Mouse (Mus musculus): ENCODE measurements at regions not wholly inside any gene's neighbourhood (a gene's known extent, or its start where the extent isn't known, plus 50 kb on each side); places are given as distances from the start of the nearest gene placed in this dataset.

- no peak for ATAC-seq (ENCODE audit: low TSS enrichment)
Observed at GRCm38 (mm10) chr15:86721131-86721530, 506.9 kb downstream of the Tbc1d22a start.

GRCm38 (mm10) chr15:86737945-86738344 lies 523.7 kb downstream of the Tbc1d22a start:
- ATAC-seq (ENCODE audit: low TSS enrichment), result no peak

DNA sequence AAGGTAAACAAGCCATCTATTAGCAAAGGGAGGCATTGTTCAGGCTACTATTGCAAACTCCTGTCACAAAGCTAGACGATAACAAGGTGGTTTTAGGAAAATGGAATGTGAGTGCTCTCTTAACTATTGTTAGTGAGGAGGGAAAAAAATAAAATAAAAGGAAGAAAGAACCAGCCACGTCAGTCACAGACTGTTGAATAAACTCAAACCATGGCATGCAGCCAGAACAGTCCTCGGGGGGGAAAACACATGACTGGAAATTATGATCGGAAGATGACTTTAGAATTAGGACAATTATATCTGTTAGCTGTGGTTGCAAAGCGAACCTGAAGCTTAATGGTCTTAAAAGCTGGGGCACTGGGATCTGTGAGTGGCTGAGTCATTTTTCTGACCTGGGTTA lies 524.1 kb downstream of the Tbc1d22a start:
- ATAC-seq (ENCODE audit: low TSS enrichment), result no peak

DNA sequence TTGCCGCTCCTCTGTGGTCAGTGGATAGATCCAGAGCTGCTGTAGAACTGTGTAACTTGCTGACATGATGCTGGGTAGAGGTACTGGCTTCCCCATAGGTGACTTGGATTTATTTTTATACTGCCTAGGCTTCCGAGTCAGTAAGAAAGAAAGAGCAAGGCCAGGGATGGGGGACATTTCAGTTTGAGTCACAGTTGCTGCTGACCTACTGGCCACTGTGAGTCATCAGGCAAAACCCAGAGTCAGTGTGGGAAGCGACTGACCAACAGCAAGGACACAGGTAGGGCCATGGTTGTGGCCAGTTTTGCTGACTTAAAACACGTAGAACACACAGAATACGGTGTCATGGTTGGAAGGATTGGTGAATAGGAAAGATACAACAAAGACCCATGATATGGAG lies 524.5 kb downstream of the Tbc1d22a start:
- no peak for ATAC-seq (ENCODE audit: low TSS enrichment)

DNA sequence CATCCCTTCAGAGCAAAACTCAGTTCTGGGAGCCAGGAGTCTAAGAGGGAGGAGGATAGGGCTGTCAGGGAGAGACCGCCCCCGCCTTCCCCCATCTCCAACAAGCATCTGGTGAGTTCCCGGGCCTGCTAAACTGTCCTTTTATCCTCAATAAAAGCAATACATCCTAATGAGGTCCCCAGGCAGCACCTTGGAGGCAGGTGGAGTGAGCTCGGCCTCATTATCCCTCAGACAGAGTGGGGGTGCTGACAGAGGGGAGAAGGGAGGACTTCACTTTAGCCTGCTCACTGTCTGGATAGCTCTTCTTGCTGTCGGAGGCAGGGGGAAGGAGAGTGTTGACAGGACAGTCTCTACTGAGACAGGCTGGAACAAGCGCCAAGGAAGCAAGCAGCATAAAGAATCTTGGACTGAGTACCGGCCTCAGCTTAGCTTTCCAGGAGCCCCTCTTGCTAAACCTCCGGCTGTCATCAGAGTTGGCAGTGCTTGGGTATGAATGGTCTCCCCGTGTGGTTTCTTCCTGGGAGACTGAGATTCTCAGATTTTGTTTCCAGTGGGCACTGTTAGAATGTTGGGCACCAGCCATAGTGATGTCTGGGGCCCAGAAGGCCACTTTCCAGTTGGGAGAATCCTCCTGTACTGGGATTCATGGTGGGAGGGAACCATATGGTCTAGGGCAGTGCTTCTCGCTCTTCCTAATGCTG lies 537.3 kb downstream of the Tbc1d22a start:
- ATAC-seq (ENCODE audit: low TSS enrichment), result no peak; the same call in 1 of the 2 replicates

DNA sequence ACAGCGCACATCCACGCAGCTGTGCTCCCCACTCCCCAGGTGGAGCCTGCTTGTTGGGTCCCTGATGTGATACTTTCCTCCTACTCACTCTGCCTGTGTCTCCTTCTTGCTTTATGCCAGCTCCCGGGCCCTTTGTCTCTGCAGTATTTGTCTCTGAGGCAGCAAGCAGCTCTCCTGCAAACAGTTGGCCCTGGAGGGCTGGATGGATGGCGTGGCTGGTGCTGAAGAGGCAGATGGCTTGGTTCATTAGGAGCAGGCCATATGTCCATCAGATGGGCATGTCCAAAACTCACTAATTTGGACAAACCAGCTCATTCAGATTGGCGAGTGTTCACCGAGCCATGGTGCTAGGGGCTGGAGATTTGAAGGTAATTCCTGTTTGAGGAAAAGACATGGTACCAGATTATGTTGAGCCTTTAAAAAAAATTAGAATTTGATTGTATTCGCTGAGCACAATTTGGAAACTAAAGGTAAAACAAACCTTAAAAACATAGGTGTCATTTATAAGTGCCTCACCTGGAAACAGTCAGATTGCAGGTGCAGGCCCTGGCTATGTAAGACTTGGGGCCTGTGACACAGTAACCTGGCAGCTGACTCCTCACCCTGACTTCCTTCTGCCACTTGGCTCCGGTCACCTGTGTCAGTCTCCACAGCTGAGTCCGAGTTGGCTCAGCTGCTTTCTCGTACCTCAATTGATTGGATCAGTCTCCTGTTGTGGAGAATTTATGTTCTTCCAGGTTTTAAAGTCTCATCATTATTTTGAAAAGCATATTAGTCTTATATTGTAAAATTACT lies 549.5 kb downstream of the Tbc1d22a start:
- ATAC-seq (ENCODE audit: low TSS enrichment), result no peak

DNA sequence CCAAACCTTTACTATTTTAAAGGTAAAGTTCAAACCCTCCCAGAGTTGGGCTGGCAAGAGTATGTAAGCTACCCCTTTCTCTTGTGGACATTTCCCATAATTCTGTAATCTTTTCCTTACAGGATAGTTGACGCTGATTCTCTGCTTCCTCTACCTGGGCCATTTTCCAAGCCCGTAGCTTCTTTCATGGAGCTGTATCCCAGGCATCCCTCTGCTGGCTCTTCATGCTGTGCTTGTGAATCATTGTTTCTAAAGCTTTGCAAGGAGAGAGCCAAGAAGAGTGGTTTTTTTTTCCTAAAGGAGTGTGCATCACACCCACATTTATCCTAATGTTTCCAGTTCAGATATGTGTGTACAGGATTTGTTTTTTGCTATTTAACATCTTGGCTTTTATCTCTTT lies 553.4 kb downstream of the Tbc1d22a start:
- ATAC-seq (ENCODE audit: low TSS enrichment), result peak; percentile 69; the same call in 1 of the 2 replicates

DNA sequence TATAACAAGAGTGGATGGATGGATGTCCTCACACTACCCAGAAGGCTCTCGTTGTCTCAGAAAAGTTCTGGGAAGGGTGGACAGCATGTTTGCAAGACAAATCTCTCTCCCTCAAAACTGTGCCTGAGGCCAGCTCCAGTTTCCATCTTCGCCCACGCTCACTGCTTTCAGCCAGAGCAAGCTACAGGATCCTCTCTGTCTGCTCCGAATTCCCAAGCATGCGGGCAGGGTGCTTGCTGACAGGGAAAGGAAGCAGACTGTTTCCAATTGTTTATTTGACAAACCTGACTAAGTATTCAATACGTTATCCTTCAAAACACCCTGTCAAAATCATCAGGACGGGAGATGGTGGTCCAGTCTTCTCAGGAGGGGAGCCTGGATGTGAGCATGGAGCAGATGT lies 558.8 kb downstream of the Tbc1d22a start:
- peak; percentile 84 for ATAC-seq (ENCODE audit: low TSS enrichment)

- no peak for ATAC-seq (ENCODE audit: low TSS enrichment)
Observed at GRCm38 (mm10) chr15:86777998-86778397, 563.7 kb downstream of the Tbc1d22a start.

DNA sequence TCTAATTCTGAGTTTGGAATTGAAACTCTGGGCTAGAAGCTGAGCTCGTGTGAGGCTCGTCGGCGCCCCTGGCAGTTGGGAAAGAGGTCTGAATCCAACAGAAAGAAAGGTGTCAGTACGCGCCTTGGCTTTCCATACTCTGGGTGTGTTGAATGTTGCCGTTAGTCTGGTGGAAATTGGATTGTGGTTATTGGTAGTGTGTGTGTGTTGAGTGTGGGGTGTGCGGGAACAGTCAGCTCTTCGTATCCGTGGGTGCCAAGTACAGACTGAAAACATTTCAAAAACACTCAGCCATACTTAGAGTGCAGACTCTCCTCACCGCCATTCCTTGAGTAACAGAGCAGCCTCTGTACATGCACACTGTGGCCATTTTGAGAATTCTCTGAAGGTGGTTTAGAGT lies 566.9 kb downstream of the Tbc1d22a start:
- peak; percentile 69 for ATAC-seq (ENCODE audit: low TSS enrichment)

DNA sequence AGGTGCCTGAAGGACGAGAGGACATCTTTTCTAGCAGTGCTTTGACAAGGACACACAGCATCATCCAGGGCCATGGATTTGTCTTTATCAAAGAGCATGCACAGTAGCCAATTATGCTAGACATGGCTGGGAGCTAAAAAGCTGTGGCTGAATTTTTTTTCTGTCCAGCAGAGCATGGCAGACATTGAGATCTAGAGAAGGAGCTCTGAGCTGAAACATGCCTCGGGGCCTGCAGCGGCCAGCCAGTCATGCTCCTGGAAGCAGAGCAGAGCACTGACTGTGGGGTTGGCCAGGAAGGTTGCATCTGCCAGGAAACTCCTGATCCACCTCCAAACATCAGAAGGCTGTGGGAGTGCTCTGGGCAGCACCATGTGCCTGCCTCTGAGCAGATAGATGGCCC lies 580.5 kb downstream of the Tbc1d22a start:
- ATAC-seq (ENCODE audit: low TSS enrichment), result no peak

DNA sequence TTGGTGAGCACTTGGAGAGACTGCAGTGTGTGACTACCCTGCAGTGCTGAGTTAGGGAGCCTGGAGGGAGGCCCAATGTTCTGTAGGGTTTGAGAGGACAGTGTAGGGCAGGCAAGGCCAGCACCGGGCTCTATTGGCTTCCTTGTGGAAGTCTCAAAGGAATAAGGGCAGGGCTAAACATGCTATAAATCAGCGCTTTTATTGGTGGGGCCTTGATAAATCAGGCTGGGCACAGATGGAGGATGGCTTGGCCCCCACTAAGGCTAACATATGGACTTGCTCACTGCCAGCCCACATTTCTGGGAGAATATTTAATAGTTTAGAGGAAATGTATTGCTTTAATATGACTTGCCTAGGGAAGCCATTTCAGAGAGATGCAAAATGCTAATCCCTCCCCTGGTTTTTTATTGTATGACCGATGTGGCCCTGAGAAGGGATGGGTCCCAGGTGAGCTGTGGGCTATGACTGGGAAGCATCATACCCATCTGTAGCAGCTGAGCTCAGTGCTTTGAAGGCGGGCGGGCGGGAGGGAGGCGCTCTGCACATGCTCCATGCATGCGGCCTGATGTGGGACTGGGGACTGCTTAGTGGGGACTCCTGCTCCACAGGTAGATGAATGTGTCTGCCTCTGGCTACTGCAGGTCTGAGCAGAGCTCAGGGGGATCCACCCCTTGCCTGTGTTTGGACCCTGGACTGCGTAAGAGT lies 584.4 kb downstream of the Tbc1d22a start:
- ATAC-seq (ENCODE audit: low TSS enrichment), result no peak

- ATAC-seq (ENCODE audit: low TSS enrichment), result no peak
Observed at GRCm38 (mm10) chr15:86807296-86808080, 593.2 kb downstream of the Tbc1d22a start.

DNA sequence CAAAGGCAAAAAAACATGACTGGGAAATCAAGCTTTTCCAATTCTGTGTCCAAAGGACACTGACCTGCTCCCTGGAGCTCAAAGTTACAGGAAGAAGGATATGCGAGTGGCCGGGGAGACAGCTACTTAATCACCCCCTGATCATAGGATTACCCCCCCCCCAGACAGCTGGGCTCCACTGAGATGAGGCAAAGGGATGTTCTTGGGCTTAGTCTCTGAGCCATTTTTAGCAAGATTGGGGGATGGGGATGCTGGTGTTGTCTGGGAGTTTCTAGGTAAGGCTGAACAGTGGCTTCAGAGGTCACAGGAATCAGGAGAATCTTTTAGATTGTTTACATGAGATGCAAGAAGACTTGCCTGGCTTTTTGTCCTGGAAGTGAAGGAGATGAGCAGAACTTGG lies 597.6 kb downstream of the Tbc1d22a start:
- no peak for ATAC-seq (ENCODE audit: low TSS enrichment)

DNA sequence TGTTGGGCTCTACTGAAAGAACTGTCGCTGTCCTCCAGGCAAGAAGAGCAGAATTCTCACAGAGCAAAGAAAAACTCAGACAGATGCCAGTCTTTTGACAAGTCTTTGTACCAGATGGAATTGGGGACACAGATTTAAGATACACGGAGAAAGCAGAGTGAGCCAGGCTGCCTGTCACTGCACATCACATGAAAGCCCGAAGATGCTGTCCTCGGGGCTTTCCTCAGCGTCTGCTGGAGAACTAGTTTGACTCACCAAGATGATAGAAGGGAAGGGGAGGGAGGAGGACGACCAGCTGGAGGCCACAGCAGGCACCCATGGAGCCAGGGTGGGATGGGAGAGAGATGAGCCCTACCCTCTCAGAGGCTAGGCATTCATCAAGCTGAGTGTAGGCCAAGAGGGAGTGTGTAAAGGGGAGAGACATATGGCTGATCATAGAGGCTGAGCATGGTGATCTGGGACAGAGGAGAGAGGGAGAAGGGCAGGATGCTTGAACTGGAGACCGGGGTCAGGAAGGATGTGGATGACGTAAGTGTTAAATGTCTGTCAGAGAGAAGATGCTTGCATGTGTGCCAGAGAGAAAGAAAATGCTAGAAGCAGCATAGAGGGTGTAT lies 600.7 kb downstream of the Tbc1d22a start:
- no peak for ATAC-seq (ENCODE audit: low TSS enrichment)

DNA sequence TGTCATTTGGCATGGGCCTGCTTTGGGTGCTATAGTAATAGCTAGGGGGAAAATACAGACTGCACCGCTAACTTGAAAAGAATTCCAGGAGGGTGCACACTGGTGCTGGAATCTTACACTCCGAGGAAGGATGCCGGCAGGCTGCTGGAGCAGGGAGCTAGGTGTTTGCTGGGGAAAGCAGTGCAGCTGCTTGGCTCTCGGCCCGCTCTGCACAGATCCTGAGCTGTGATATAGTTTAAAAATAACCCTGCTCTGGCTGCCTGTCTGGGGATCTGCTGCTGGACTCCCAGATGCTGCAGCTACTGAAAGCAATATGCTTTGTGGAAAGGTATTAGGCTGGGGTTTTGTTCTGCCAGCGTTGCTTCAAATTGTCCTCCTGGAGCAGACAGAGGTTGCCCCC lies 621.7 kb downstream of the Tbc1d22a start:
- ATAC-seq (ENCODE audit: low TSS enrichment), result peak; percentile 93

- ATAC-seq (ENCODE audit: low TSS enrichment), result 0 out of 2 replicates have a peak, but pooled peaks have one; percentile 41
Observed at GRCm38 (mm10) chr15:86852161-86852870, 638.1 kb downstream of the Tbc1d22a start.

DNA sequence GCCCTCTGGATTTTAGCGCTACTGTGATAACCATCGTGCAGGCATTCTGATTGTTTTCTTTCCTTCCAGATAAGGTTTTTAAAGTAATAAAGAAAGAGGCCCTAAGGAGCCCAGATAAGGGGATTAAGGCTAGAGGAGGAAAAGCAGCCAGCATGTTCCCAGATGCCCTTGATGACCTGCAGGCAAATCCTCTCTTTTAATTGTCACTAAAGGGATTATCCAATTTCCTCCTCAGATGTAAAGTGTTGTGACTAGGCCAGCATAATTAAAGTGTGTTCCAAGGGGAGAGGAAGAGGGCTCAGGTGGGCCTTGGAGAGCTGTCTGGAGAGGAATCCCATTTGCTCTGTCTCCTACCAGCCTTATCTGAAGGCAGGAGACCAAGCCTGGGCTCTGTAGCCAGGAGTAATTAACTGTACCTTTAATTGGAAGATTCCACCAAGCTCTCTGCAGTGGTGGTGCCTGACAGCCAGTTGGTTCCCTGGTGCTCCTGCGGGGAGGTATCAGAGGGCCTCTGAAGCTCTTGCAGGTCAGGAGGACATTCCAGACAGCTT lies 644.2 kb downstream of the Tbc1d22a start:
- ATAC-seq (ENCODE audit: low TSS enrichment), result no peak

- no peak for ATAC-seq (ENCODE audit: low TSS enrichment)
Observed at GRCm38 (mm10) chr15:86875721-86876309, 661.6 kb downstream of the Tbc1d22a start.

DNA sequence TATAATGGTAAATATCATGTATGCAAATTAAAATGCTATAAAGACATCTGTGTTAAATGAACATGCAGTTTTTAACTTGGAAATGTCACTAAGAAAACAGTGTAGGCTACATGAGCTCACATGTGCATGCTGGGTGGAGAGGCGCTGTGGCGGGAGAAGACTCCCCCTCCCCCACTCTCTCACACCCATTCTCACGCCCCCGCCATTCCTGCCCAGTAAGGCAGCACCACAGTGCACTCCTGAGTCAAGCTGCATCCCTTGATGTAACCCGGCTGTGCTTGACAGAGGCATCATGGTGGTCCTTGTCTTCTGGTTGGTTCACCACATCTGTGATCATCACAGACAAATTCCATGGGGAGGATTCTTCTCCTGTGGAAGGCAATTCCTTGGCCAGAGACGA lies 647.1 kb upstream of the Fam19a5 start:
- ATAC-seq (ENCODE audit: low TSS enrichment), result no peak
